ENCODE assay signal across 25 mouse cellular contexts in genomic region chr13:58314991-58315390, GRCm38 (mm10). TPM values are rescaled to one million over a fixed set of nuclear protein-coding genes. Genes with fewer than 3 reads are reported as not detected.
DNase-seq lines count a peak whose midpoint lies in the region; ATAC-seq lines count a peak whose summit lies in the region.
"Had no signal": no experiment of that assay in that cellular context is flagged by ENCODE, and none has a peak within 500 bp of the region (broad histone marks: within the 10 kb centered on the region; RNA-seq: fewer than 3 reads in every experiment).

No protein-coding gene starts in this region.

- no peak overlapping the region for H3K27ac ChIP-seq in midbrain, embryonic 11.5 days (ENCODE audit: low read depth, low read length)
- no peak overlapping the region for H3K27ac ChIP-seq in midbrain, embryonic 16.5 days (ENCODE audit: low read length)
- H3K27ac ChIP-seq: embryonic facial prominence, embryonic 13.5 days; heart, embryonic 13.5 days; hindbrain, embryonic 14.5 days; intestine, embryonic 15.5 days; limb, embryonic 15.5 days; stomach, embryonic 15.5 days had no signal

- WGBS in midbrain, embryonic 11.5 days = 62% methylated on average over 6 of the region's 6 CpGs
- WGBS in midbrain, embryonic 16.5 days = 62% methylated on average over 6 of the region's 6 CpGs

- ATAC-seq in midbrain, embryonic 11.5 days (ENCODE audit: low FRiP score) = no peak
- ATAC-seq in midbrain, embryonic 16.5 days = no peak
- ATAC-seq in megakaryocyte progenitor cell, adult 5-6 weeks (replicated peaks; ENCODE audit: poor library complexity) = peak; percentile 91
- ATAC-seq: forebrain, embryonic 16.5 days; intestine, embryonic 15.5 days had no signal

- no peaks in the 10 kb centered on the region for H3K36me3 ChIP-seq in midbrain, embryonic 11.5 days (ENCODE audit: control insufficient read depth, insufficient read depth, low read length)
- H3K36me3 ChIP-seq in midbrain, embryonic 16.5 days (ENCODE audit: control insufficient read depth, insufficient read depth, low read length) = no peaks in the 10 kb centered on the region
- H3K36me3 ChIP-seq: embryonic facial prominence, embryonic 13.5 days; heart, embryonic 13.5 days; intestine, embryonic 15.5 days; limb, embryonic 15.5 days; stomach, embryonic 15.5 days had no signal

- H3K9me3 ChIP-seq in midbrain, embryonic 11.5 days (ENCODE audit: control insufficient read depth, low read length) = no peaks in the 10 kb centered on the region
- H3K9me3 ChIP-seq in midbrain, embryonic 16.5 days (replicated peaks; ENCODE audit: control insufficient read depth, low read length, poor library complexity, severe bottlenecking) = no peaks in the 10 kb centered on the region
- H3K9me3 ChIP-seq: embryonic facial prominence, embryonic 13.5 days; heart, embryonic 13.5 days; intestine, embryonic 15.5 days; limb, embryonic 15.5 days; stomach, embryonic 15.5 days had no signal

- H3K27me3 ChIP-seq in midbrain, embryonic 11.5 days (ENCODE audit: control insufficient read depth, insufficient read depth, low read length) = no peaks in the 10 kb centered on the region
- H3K27me3 ChIP-seq in midbrain, embryonic 16.5 days (ENCODE audit: control insufficient read depth, insufficient read depth, low read depth, low read length) = no peaks in the 10 kb centered on the region
- H3K27me3 ChIP-seq: embryonic facial prominence, embryonic 13.5 days; heart, embryonic 13.5 days; intestine, embryonic 15.5 days; limb, embryonic 15.5 days; stomach, embryonic 15.5 days had no signal

- H3K4me3 ChIP-seq in midbrain, embryonic 11.5 days (ENCODE audit: low read depth, low read length) = no peak overlapping the region
- H3K4me3 ChIP-seq in midbrain, embryonic 16.5 days (ENCODE audit: low read depth, low read length) = no peak overlapping the region
- H3K4me3 ChIP-seq: embryonic facial prominence, embryonic 13.5 days; heart, embryonic 13.5 days; intestine, embryonic 15.5 days; limb, embryonic 15.5 days; stomach, embryonic 15.5 days had no signal

- H3K9ac ChIP-seq in midbrain, embryonic 11.5 days (ENCODE audit: low read length) = no peak overlapping the region
- H3K9ac ChIP-seq in midbrain, embryonic 16.5 days (ENCODE audit: low read depth, low read length) = no peak overlapping the region
- H3K9ac ChIP-seq: embryonic facial prominence, embryonic 13.5 days; heart, embryonic 13.5 days; hindbrain, embryonic 14.5 days; intestine, embryonic 15.5 days; limb, embryonic 15.5 days; stomach, embryonic 15.5 days had no signal

- no peak overlapping the region for H3K4me2 ChIP-seq in midbrain, embryonic 11.5 days
- no peak overlapping the region for H3K4me2 ChIP-seq in midbrain, embryonic 16.5 days (ENCODE audit: low read length)
- H3K4me2 ChIP-seq: embryonic facial prominence, embryonic 13.5 days; heart, embryonic 13.5 days; hindbrain, embryonic 14.5 days; intestine, embryonic 15.5 days; limb, embryonic 15.5 days; stomach, embryonic 15.5 days had no signal

- no peaks in the 10 kb centered on the region for H3K4me1 ChIP-seq in midbrain, embryonic 11.5 days (ENCODE audit: control insufficient read depth, insufficient read depth, low read length)
- peaks cover 12% of the 10 kb centered on the region for H3K4me1 ChIP-seq in midbrain, embryonic 16.5 days (ENCODE audit: control insufficient read depth, insufficient read depth, low read length)
- H3K4me1 ChIP-seq: embryonic facial prominence, embryonic 13.5 days; heart, embryonic 13.5 days; intestine, embryonic 15.5 days; limb, embryonic 15.5 days; stomach, embryonic 15.5 days had no signal

- peak; percentile 66 for DNase-seq in midbrain, embryonic 11.5 days (ENCODE audit: low spot score, missing footprints)
- DNase-seq in MEL-GATA-1-ER (ENCODE audit: extremely low read depth, low read depth) = peak; percentile 91
- DNase-seq in liver = peak; percentile 31
- no peak for DNase-seq in embryo, embryonic 11 days
- DNase-seq in spleen, adult 18-20 months = no peak
- DNase-seq in adrenal gland, adult 18-20 months (ENCODE audit: low spot score in 2 of 2) = no peak
- DNase-seq: adrenal gland, adult 2 months; B cell, adult 2 months; cerebellum, adult 9-11 months; kidney, adult 9 months; kidney, postnatal 4 days; layer of hippocampus, adult 9-11 months; lung, postnatal 14 days; right cerebral cortex, postnatal 25 days; thymus, adult 18-20 months had no signal

RNA-seq across cellular contexts. Expression of gene Gkap1, which starts 39.5 kb away (rescaled TPM):
- polyA plus RNA-seq in midbrain, embryonic 11.5 days (2014; fragmentation: Nextera tagmentation; extraction: Ambion mirVana) = 40.8 and 45.5 TPM in 2 replicates
- polyA plus RNA-seq in midbrain, embryonic 16.5 days (2015; fragmentation: Nextera tagmentation; extraction: Ambion mirVana) = 20.4 and 22.7 TPM in 2 replicates
- total RNA-seq in megakaryocyte progenitor cell, adult 5-6 weeks (2015) = 10.9 and 11.6 TPM in 2 replicates
- 14.6 and 20.2 TPM in 2 replicates for total RNA-seq in megakaryocyte progenitor cell, adult 5-6 weeks (2017)
- total RNA-seq in adrenal gland, adult 18-20 months (2021) = 10 to 100 TPM; 54.5 to 83.4 TPM

RNA-seq across cellular contexts. Expression of gene Kif27, which starts 43.9 kb away (rescaled TPM):
- 1.1 and 1.3 TPM in 2 replicates for polyA plus RNA-seq in midbrain, embryonic 11.5 days (2014; fragmentation: Nextera tagmentation; extraction: Ambion mirVana)
- polyA plus RNA-seq in midbrain, embryonic 16.5 days (2015; fragmentation: Nextera tagmentation; extraction: Ambion mirVana) = 1.9 and 2.0 TPM in 2 replicates
- total RNA-seq in megakaryocyte progenitor cell, adult 5-6 weeks (2015) = 0.20 TPM in 1 of 2 replicates, not detected in the other
- not detected in 2 replicates for total RNA-seq in megakaryocyte progenitor cell, adult 5-6 weeks (2017)
- under 1 TPM; 0.70 to 0.90 TPM for total RNA-seq in adrenal gland, adult 18-20 months (2021)
- total RNA-seq: gastrocnemius, adult 18-20 months had no signal

Comparison
In these comparisons a context has a peak if more than half of its experiments do, and no peak if none do; other contexts are left out.
1. DNase-seq: peak in midbrain, embryonic 11.5 days (single experiment), MEL-GATA-1-ER (single experiment) and liver (single experiment); none in embryo, embryonic 11 days (single experiment), spleen, adult 18-20 months (0 of 2) and adrenal gland, adult 18-20 months (0 of 2).